Mouse (Mus musculus) neural tube, embryonic 11.5 days (tissue): ENCODE results near the gene Lag3. TPM values are rescaled to one million over a fixed set of nuclear protein-coding genes. Genes with fewer than 3 reads are reported as not detected.

Experiments used
- ATAC-seq: fragments of 200-750 bp; cut with Nextera tagmentation; 2 replicates; pipeline ENCODE4 v1.8.0; 2017; ENCODE audit warnings: moderate number of reproducible peaks, mild to moderate bottlenecking, moderate TSS enrichment, moderate library complexity; ENCODE audit not compliant: insufficient read depth, low FRiP score, low TSS enrichment
- DNase-seq: peaks from one replicate; pipeline ENCODE4 v3.0.0-alpha.2; 2015; ENCODE audit warnings: low spot score
- H3K27ac ChIP-seq: fragments of 300-500 bp; sonication (generic); 2 replicates; pipeline ENCODE4 v1.5.1; 2014; ENCODE audit warnings: low read depth, mild to moderate bottlenecking, low read length
- H3K27me3 ChIP-seq: fragments of 300-500 bp; sonication (generic); 2 replicates; pipeline ENCODE4 v1.6.1; 2014; ENCODE audit warnings: mild to moderate bottlenecking, low read length, mixed read lengths; ENCODE audit not compliant: control insufficient read depth, insufficient read depth
- H3K36me3 ChIP-seq: fragments of 300-500 bp; sonication (generic); 2 replicates; pipeline ENCODE4 v1.6.1; 2014; ENCODE audit warnings: mild to moderate bottlenecking, low read length, moderate library complexity, mixed read lengths; ENCODE audit not compliant: control insufficient read depth, insufficient read depth
- H3K4me1 ChIP-seq: fragments of 300-500 bp; sonication (generic); 2 replicates; pipeline ENCODE4 v1.6.1; 2014; ENCODE audit warnings: low read length, mixed read lengths; ENCODE audit not compliant: control insufficient read depth, insufficient read depth
- H3K4me2 ChIP-seq: fragments of 300-500 bp; sonication (generic); 2 replicates; pipeline ENCODE4 v1.6.1; 2014; ENCODE audit warnings: low read depth, mild to moderate bottlenecking, moderate library complexity
- H3K4me3 ChIP-seq: fragments of 300-500 bp; sonication (generic); 2 replicates; pipeline ENCODE4 v1.5.1; 2014; ENCODE audit warnings: low read depth, low read length
- H3K9ac ChIP-seq: fragments of 300-500 bp; sonication (generic); 2 replicates; pipeline ENCODE4 v1.6.1; 2014; ENCODE audit warnings: mild to moderate bottlenecking, low read length
- H3K9me3 ChIP-seq: fragments of 300-500 bp; sonication (generic); 2 replicates; pipeline ENCODE4 v1.6.1; 2016; ENCODE audit warnings: low read length; ENCODE audit not compliant: control insufficient read depth
- WGBS: fragments of 180-500 bp; shearing (Covaris S2); extraction: QIAGEN DNeasy Blood & Tissue Kit; methylation state at CpG from one replicate; pipeline ENCODE4 v1.1.7; 2014; 5-methylcytosine and 5-hydroxymethylcytosine counted together
- polyA plus RNA-seq: library from polyadenylated mRNA; unstranded; fragments of >200 nt; fragmentation: Nextera tagmentation; extraction: Ambion mirVana; gene quantifications from 2 replicates; pipeline ENCODE4 v1.2.1, GENCODE M21; 2014

The Lag3 gene
- polyA plus RNA-seq, result 1.4 and 1.7 TPM in 2 replicates

DNA sequence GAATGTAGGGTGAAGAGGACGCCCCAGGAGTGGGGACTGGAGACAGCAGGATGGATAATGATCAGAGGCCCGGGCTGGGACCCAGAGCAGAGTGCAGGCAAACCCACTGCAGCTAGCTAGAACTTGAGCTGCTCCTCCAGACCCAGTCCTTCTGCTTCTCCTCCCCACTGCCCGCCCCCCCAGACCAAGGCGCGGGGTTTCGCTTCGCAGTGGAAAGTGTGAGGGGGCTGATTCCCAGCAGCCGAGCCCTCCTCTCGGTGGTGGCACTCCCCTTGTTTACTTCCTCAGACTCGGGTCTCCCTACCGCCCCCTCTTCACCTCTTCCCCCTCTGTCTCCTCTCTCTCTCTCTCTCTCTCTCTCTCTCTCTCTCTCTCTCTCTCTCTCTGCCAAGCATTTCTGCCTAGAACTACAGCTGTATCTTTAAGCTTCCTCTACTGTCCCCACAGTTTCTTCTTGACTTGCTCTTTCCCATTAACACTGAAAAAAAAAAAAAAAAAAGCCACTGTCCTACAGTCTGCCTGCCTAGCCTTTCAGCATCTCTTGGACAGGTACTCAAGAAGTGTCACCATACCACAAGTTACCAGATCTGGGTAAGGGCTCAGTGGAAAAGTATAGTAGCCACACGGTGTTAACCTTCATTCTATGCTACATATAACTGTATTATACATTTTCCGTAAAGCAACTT is at the start of gene Lag3:
TSS of gene Lag3 (minus strand) at position 173 of the 686 bp plus-strand sequence.
- H3K4me2 ChIP-seq, result no peak within 1 kb of the TSS
- H3K4me3 ChIP-seq, result no peak within 1 kb of the TSS
- DNase-seq (no peak), ATAC-seq (no peak)
- peaks cover 11% of the 10 kb centered on the region for H3K36me3 ChIP-seq
- H3K27me3 ChIP-seq, result no peaks in the 10 kb centered on the region; the same call in 1 of the 2 replicates
- no peaks in the 10 kb centered on the region for H3K9me3 ChIP-seq
- no peak within 1 kb of the TSS for H3K27ac ChIP-seq
- no peak within 1 kb of the TSS for H3K9ac ChIP-seq
- 20% methylated on average over 12 of the region's 13 CpGs for WGBS
- peaks cover 10% of the 10 kb centered on the region for H3K4me1 ChIP-seq

DNA sequence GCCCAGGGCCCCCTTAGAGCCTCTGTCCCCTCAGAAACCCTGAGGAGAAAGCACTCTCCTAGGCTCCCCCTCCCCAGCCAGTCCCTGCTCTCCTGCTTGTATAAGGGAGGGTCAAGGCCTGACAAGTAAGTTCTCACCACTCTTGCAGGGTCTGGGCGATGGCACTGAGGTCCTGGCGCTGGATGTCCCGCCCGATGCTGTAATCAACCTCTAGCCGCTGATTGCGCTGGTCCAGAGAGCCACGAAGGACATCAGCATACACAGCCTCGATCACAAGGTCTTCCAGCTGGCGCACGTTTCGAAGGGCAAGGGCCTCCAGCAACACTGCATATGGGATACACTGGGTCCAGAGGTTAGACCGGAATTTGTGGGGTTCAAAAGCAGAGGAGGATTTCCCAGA is 49.5 kb upstream of the Lag3 start:
- ATAC-seq (no peak), DNase-seq (no peak)
- no peak overlapping the region for H3K4me2 ChIP-seq
- H3K27ac ChIP-seq, result no peak overlapping the region
- H3K27me3 ChIP-seq, result no peaks in the 10 kb centered on the region
- H3K36me3 ChIP-seq, result peaks cover 8% of the 10 kb centered on the region
- WGBS, result 93% methylated on average over 12 of the region's 12 CpGs
- H3K4me1 ChIP-seq, result peaks cover 6% of the 10 kb centered on the region; the same call in 1 of the 2 replicates
- H3K4me3 ChIP-seq, result no peak overlapping the region
- H3K9me3 ChIP-seq, result no peaks in the 10 kb centered on the region
- H3K9ac ChIP-seq, result no peak overlapping the region

DNA sequence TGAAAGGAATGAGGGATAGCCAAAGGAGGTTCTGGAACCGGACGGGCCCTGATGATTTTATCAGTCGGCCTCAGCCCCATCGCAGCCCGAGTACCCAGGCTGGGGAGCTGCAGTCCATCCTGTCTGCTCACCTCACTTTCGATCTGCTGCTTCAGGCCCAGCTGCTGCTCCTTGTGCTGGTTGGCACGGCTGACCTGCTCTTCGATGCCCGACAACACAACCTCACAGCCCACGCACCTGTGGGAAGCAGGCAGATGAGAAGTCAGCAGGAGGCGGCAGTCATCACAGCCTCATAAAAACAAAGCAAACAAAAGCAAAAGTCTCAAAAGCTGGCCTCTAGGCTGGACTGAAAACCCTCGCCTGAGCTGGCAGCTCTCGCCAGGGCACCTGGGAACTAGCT is 48.5 kb upstream of the Lag3 start:
- Histone ChIP-seq H3K4me1 (peaks cover 6% of the 10 kb centered on the region; the same call in 1 of the 2 replicates), H3K4me3 (no peak overlapping the region), H3K4me2 (no peak overlapping the region), H3K9ac (no peak overlapping the region), H3K27ac (no peak overlapping the region), H3K27me3 (no peaks in the 10 kb centered on the region), H3K9me3 (no peaks in the 10 kb centered on the region), H3K36me3 (peaks cover 8% of the 10 kb centered on the region)
- DNase-seq, result no peak
- WGBS, result 89% methylated on average over 13 of the region's 13 CpGs
- ATAC-seq, result no peak

DNA sequence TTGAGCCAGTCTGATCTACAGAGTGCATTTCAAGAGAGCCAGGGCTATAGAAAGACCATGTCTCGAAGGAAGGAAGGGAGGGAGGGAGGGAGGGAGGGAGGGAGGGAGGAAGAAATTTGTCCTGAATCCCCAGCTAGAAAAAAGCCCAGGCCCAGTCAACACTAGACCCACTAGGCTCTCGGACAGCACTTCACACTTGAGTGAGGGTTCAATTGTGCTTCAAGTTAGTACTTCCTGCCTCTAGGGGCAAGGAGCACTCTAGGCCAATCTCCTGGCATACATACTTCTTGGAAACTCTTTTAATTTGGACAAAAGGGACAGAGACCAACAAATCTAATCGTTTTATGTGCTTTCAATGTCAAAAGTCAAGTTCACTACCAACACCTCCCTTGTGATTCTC is 46.6 kb upstream of the Lag3 start:
- Histone ChIP-seq H3K4me3 (no peak overlapping the region), H3K4me2 (no peak overlapping the region), H3K9me3 (no peaks in the 10 kb centered on the region), H3K4me1 (no peaks in the 10 kb centered on the region), H3K27me3 (no peaks in the 10 kb centered on the region), H3K9ac (no peak overlapping the region), H3K36me3 (peaks cover 8% of the 10 kb centered on the region), H3K27ac (no peak overlapping the region)
- ATAC-seq (no peak), DNase-seq (no peak)
- 92% methylated on average over 3 of the region's 3 CpGs for WGBS

- no peak overlapping the region for H3K4me2 ChIP-seq
- H3K27me3 ChIP-seq, result no peaks in the 10 kb centered on the region
- H3K4me3 ChIP-seq, result no peak overlapping the region
- ATAC-seq (no peak), DNase-seq (no peak)
- H3K36me3 ChIP-seq, result peaks cover 4% of the 10 kb centered on the region
- no peak overlapping the region for H3K9ac ChIP-seq
- no peak overlapping the region for H3K27ac ChIP-seq
- WGBS, result 94% methylated on average over 4 of the region's 4 CpGs
- H3K4me1 ChIP-seq, result no peaks in the 10 kb centered on the region
- no peaks in the 10 kb centered on the region for H3K9me3 ChIP-seq
These were observed 43.7 kb upstream of the Lag3 start for GRCm38 (mm10) chr6:124955212-124955611.

DNA sequence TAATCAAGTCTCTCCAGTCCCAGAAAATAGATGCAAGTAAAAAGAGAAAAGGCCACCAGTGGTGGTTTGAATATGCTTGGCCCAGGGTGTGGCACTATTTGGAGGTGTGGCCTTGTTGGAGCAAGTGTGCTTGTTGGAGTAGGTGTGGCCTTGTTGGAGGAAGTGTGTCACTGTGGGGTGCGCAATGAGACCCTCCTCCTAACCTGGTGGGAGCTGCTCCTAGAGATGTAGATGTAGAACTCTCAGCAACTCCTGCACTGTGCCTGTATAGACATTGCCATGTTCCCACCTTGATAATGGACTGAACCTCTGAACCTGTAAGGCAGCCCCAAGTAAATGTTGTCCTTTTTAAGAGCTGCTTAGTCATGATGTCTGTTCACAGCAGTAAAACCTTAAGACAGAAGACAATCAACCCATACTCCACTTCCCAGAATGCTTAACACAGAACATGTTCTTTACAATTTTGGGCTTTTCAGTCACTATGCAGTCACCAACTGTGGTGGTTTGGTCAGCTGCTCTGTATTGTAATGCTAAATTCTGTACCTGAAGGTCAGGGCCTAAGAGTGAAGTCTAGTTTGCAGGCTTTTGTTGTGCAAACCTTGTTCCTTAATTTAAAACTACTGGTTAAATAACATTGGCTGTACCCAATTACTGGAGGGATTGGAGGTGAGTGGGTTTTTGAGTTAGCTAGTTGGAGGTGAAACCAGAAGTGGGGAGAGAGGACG is 42.6 kb upstream of the Lag3 start:
- ATAC-seq (no peak), DNase-seq (no peak)
- H3K9me3 ChIP-seq, result no peaks in the 10 kb centered on the region
- WGBS, result 96% methylated on average over 2 of the region's 2 CpGs
- H3K9ac ChIP-seq, result no peak overlapping the region
- no peak overlapping the region for H3K4me3 ChIP-seq
- no peak overlapping the region for H3K27ac ChIP-seq
- H3K4me2 ChIP-seq, result no peak overlapping the region
- H3K27me3 ChIP-seq, result no peaks in the 10 kb centered on the region
- peaks cover 2% of the 10 kb centered on the region; the same call in 1 of the 2 replicates for H3K36me3 ChIP-seq
- H3K4me1 ChIP-seq, result no peaks in the 10 kb centered on the region

- H3K4me2 ChIP-seq, result no peak overlapping the region
- no peak overlapping the region for H3K27ac ChIP-seq
- 87% methylated on average over 3 of the region's 3 CpGs for WGBS
- no peaks in the 10 kb centered on the region for H3K9me3 ChIP-seq
- no peak overlapping the region for H3K9ac ChIP-seq
- no peak for ATAC-seq
- peaks cover under 1% of the 10 kb centered on the region for H3K36me3 ChIP-seq
- no peak for DNase-seq
- no peak overlapping the region for H3K4me3 ChIP-seq
- no peaks in the 10 kb centered on the region for H3K27me3 ChIP-seq
- no peaks in the 10 kb centered on the region for H3K4me1 ChIP-seq
These were observed 32.0 kb upstream of the Lag3 start for GRCm38 (mm10) chr6:124943526-124943925.

DNA sequence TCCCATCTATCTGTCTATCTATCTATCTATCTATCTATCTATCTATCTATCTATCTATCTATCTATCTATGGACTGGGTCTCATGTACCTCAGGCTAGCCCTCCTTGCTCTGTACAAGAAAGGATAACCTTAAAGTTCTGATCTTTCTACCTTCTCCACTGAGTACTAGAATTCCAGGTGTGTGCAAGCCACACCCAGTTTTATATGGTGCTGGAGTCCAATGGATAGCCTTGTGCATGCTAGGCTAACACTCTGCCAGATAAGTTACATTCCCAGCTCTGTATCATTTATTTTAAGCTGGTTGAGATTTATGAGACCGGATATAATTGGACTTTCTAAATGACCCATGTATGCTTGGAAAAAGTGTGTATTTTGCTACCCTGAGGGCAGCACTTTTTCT is 30.2 kb upstream of the Lag3 start:
- DNase-seq (no peak), ATAC-seq (no peak)
- Histone ChIP-seq H3K27me3 (no peaks in the 10 kb centered on the region), H3K4me3 (no peak overlapping the region), H3K9ac (no peak overlapping the region), H3K4me1 (no peaks in the 10 kb centered on the region), H3K4me2 (no peak overlapping the region), H3K27ac (no peak overlapping the region), H3K9me3 (no peaks in the 10 kb centered on the region), H3K36me3 (peaks cover 5% of the 10 kb centered on the region)
- WGBS, result 93% methylated on average over 1 of the region's 1 CpGs

DNA sequence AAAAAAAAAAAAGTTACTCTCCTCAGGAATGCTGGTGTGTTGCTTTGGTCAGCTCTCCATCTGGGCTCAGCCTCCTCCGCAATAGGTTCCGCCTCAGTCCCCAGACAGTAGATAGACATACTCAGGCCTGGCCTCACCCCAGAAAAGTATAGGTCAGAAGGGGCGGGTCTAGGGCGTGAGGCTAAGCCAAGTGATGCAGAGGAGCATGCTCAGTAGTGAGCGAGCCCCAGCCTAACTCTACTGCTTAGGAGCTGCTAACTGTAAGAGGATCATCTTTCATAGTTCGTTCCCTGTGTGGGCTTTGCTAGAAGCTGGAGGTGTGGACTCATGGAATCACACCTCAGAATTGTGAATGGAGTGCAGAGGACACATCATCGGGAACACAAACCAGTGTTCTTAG is 27.0 kb upstream of the Lag3 start:
- no peak overlapping the region for H3K27ac ChIP-seq
- ATAC-seq, result no peak
- no peak overlapping the region for H3K9ac ChIP-seq
- peaks cover 23% of the 10 kb centered on the region for H3K36me3 ChIP-seq
- no peaks in the 10 kb centered on the region for H3K4me1 ChIP-seq
- H3K4me3 ChIP-seq, result no peak overlapping the region
- H3K4me2 ChIP-seq, result no peak overlapping the region
- H3K27me3 ChIP-seq, result no peaks in the 10 kb centered on the region
- 91% methylated on average over 7 of the region's 7 CpGs for WGBS
- no peaks in the 10 kb centered on the region for H3K9me3 ChIP-seq
- DNase-seq, result no peak
